In genomic region chr10:69725078-69725477, GRCm38 (mm10) we compare ENCODE assay signal across 27 mouse cellular contexts.
A peak's percentile ranks its signal among the peaks of the same experiment; 100 is the strongest.
DNase-seq lines count a peak whose midpoint lies in the region; ATAC-seq and TF ChIP-seq lines count a peak whose summit lies in the region.
"Had no signal": no experiment of that assay in that cellular context is flagged by ENCODE, and none has a peak within 500 bp of the region (broad histone marks: within the 10 kb centered on the region; RNA-seq: fewer than 3 reads in every experiment).

No protein-coding gene starts in this region.

- peak; percentile 7 for DNase-seq in cerebellum, adult 11-12 months
- no peak for DNase-seq in cerebellum, adult 2 months
- no peak for DNase-seq in layer of hippocampus, adult 2 months (ENCODE audit: low spot score in 2 of 2)
- no peak for DNase-seq in layer of hippocampus, adult 9-11 months
- DNase-seq in hindbrain, embryonic 11.5 days (ENCODE audit: low spot score), result peak; percentile 26
- no peak for DNase-seq in Muller cell, postnatal 12 days (ENCODE audit: inconsistent ontology term)
- DNase-seq in gastrocnemius, adult 18-20 months (ENCODE audit: low spot score), result no peak
- DNase-seq: adrenal gland, postnatal 10 days; cerebellum, adult 8-10 months; cerebellum, postnatal 36 days; embryo, embryonic 11 days; gastrocnemius, postnatal 25 days; kidney, adult 18-20 months; liver, postnatal 0 days; lung, postnatal 10 days; right cerebral cortex, postnatal 14 days; thymus, adult 2 months; thymus, postnatal 4 days had no signal

- no peak for TF ChIP-seq POLR2A in cerebellum, adult 2 months (IDR thresholded peaks at IDR 0.05; ENCODE audit: borderline replicate concordance, insufficient read depth, low read length)

- 68% methylated on average over 14 of the region's 14 CpGs for WGBS in cerebellum, adult 2 months
- 69% methylated on average over 14 of the region's 14 CpGs for WGBS in hindbrain, embryonic 11.5 days
- 51% methylated on average over 14 of the region's 14 CpGs for WGBS in neural tube, embryonic 12.5 days

- H3K9ac ChIP-seq in hindbrain, embryonic 11.5 days (ENCODE audit: low read depth, low read length), result no peak overlapping the region; the same call in 1 of the 2 replicates
- no peak overlapping the region for H3K9ac ChIP-seq in neural tube, embryonic 12.5 days
- H3K9ac ChIP-seq: embryonic facial prominence, embryonic 13.5 days; limb, embryonic 12.5 days; liver, postnatal 0 days had no signal

- H3K27me3 ChIP-seq in cerebellum, adult 2 months (ENCODE audit: control insufficient read depth, insufficient read depth, low read length), result no peaks in the 10 kb centered on the region
- H3K27me3 ChIP-seq in hindbrain, embryonic 11.5 days (ENCODE audit: control insufficient read depth, insufficient read depth, low read length), result no peaks in the 10 kb centered on the region
- H3K27me3 ChIP-seq in neural tube, embryonic 12.5 days (replicated peaks), result no peaks in the 10 kb centered on the region
- H3K27me3 ChIP-seq: embryonic facial prominence, embryonic 13.5 days; limb, embryonic 12.5 days had no signal

- no peak for TF ChIP-seq CTCF in cerebellum, adult 2 months (IDR thresholded peaks at IDR 0.05; ENCODE audit: borderline replicate concordance, insufficient read depth, low read depth, low read length)
- no peak for TF ChIP-seq CTCF in layer of hippocampus, adult 2 months (conservative IDR thresholded peaks at IDR 0.05)

- no peak overlapping the region for H3K4me3 ChIP-seq in cerebellum, adult 2 months (replicated peaks; ENCODE audit: insufficient read depth, low read depth, low read length)
- H3K4me3 ChIP-seq in layer of hippocampus, adult 2 months, result no peak overlapping the region
- no peak overlapping the region for H3K4me3 ChIP-seq in hindbrain, embryonic 11.5 days (ENCODE audit: low read depth, low read length)
- H3K4me3 ChIP-seq in neural tube, embryonic 12.5 days, result no peak overlapping the region
- H3K4me3 ChIP-seq: embryonic facial prominence, embryonic 13.5 days; erythroblast, embryonic 14.5 days; limb, embryonic 12.5 days had no signal

- H3K9me3 ChIP-seq in hindbrain, embryonic 11.5 days (ENCODE audit: control insufficient read depth, low read length), result no peaks in the 10 kb centered on the region
- no peaks in the 10 kb centered on the region for H3K9me3 ChIP-seq in neural tube, embryonic 12.5 days
- H3K9me3 ChIP-seq: embryonic facial prominence, embryonic 13.5 days; limb, embryonic 12.5 days had no signal

- no peak overlapping the region for H3K4me2 ChIP-seq in hindbrain, embryonic 11.5 days (replicated peaks; ENCODE audit: low read depth, low read length)
- H3K4me2 ChIP-seq in neural tube, embryonic 12.5 days (replicated peaks), result no peak overlapping the region
- H3K4me2 ChIP-seq: embryonic facial prominence, embryonic 13.5 days; limb, embryonic 12.5 days; liver, embryonic 11.5 days had no signal

- H3K36me3 ChIP-seq in hindbrain, embryonic 11.5 days (ENCODE audit: control insufficient read depth, insufficient read depth, low read length), result no peaks in the 10 kb centered on the region
- H3K36me3 ChIP-seq in neural tube, embryonic 12.5 days, result no peaks in the 10 kb centered on the region
- H3K36me3 ChIP-seq: embryonic facial prominence, embryonic 13.5 days; limb, embryonic 12.5 days had no signal

- peaks cover 53% of the 10 kb centered on the region for H3K4me1 ChIP-seq in cerebellum, adult 2 months (ENCODE audit: control insufficient read depth, insufficient read depth, low read length)
- peaks cover 1% of the 10 kb centered on the region; the same call in 1 of the 2 replicates for H3K4me1 ChIP-seq in hindbrain, embryonic 11.5 days (replicated peaks; ENCODE audit: control insufficient read depth, insufficient read depth, low read length)
- peaks cover 52% of the 10 kb centered on the region for H3K4me1 ChIP-seq in neural tube, embryonic 12.5 days

- peak; percentile 60 for ATAC-seq in hindbrain, embryonic 11.5 days (ENCODE audit: low FRiP score)
- peak; percentile 30; the same call in 1 of the 2 replicates for ATAC-seq in neural tube, embryonic 12.5 days (ENCODE audit: low FRiP score, low read depth)
- ATAC-seq: forebrain, embryonic 16.5 days; inflammation-experienced regulatory T-cells, adult 6 months; liver, postnatal 0 days had no signal

- H3K27ac ChIP-seq in cerebellum, adult 2 months (ENCODE audit: insufficient read depth, low read length), result no peak overlapping the region
- H3K27ac ChIP-seq in layer of hippocampus, adult 2 months, result peak overlapping the region; percentile 61
- H3K27ac ChIP-seq in hindbrain, embryonic 11.5 days (ENCODE audit: low read depth, low read length), result peak overlapping the region; percentile 40; the same call in 1 of the 2 replicates
- H3K27ac ChIP-seq in neural tube, embryonic 12.5 days, result no peak overlapping the region
- H3K27ac ChIP-seq: embryonic facial prominence, embryonic 13.5 days; kidney, postnatal 0 days; limb, embryonic 12.5 days; stomach, postnatal 0 days had no signal

Comparison
In these comparisons a context has a peak if more than half of its experiments do, and no peak if none do; other contexts are left out.
1. DNase-seq: peak in cerebellum, adult 11-12 months (single experiment) and hindbrain, embryonic 11.5 days (single experiment); none in cerebellum, adult 2 months (0 of 2), layer of hippocampus, adult 2 months (0 of 2), layer of hippocampus, adult 9-11 months (single experiment), Muller cell, postnatal 12 days (single experiment) and gastrocnemius, adult 18-20 months (single experiment).
2. H3K27ac ChIP-seq: peak in layer of hippocampus, adult 2 months (single experiment) and hindbrain, embryonic 11.5 days (single experiment); none in cerebellum, adult 2 months (single experiment) and neural tube, embryonic 12.5 days (single experiment).